In genomic region chr15:99153466-99153865, GRCm38 (mm10) we compare ENCODE assay signal across 16 mouse cellular contexts.
"Had no signal": no experiment of that assay in that cellular context is flagged by ENCODE, and none has a peak within 500 bp of the region (broad histone marks: within the 10 kb centered on the region; RNA-seq: fewer than 3 reads in every experiment).

No protein-coding gene starts in this region.

- H3K9ac ChIP-seq: liver, embryonic 15.5 days; lung, embryonic 14.5 days; neural tube, embryonic 12.5 days; stomach, embryonic 15.5 days had no signal

- H3K4me3 ChIP-seq: left cerebral cortex, adult 2 months; limb, embryonic 10.5 days; liver, embryonic 15.5 days; midbrain, embryonic 10.5 days; myocyte; neural tube, embryonic 12.5 days; stomach, embryonic 15.5 days had no signal

- H3K9me3 ChIP-seq: limb, embryonic 10.5 days; liver, embryonic 15.5 days; midbrain, embryonic 10.5 days; neural tube, embryonic 12.5 days; stomach, embryonic 15.5 days had no signal

- H3K4me2 ChIP-seq: liver, embryonic 11.5 days; liver, embryonic 15.5 days; lung, embryonic 14.5 days; neural tube, embryonic 12.5 days; stomach, embryonic 15.5 days had no signal

- ATAC-seq: intestine, postnatal 0 days had no signal

- H3K27me3 ChIP-seq: liver, embryonic 15.5 days; neural tube, embryonic 12.5 days; stomach, embryonic 15.5 days had no signal

- H3K4me1 ChIP-seq: limb, embryonic 10.5 days; liver, embryonic 15.5 days; neural tube, embryonic 12.5 days; stomach, embryonic 15.5 days had no signal

- H3K27ac ChIP-seq: kidney, postnatal 0 days; left cerebral cortex, adult 2 months; limb, embryonic 10.5 days; liver, embryonic 15.5 days; midbrain, embryonic 10.5 days; neural tube, embryonic 12.5 days; stomach, embryonic 15.5 days had no signal

- DNase-seq: kidney, adult 8-10 months; lung, embryonic 14.5 days; lung, postnatal 4 days; midbrain, embryonic 14.5 days; right cerebral cortex, postnatal 4 days; spleen, adult 18-20 months had no signal
